Mouse (Mus musculus) liver (tissue): ENCODE measurements around the gene Tbrg1.

ENCODE experiments used
- DNase-seq: peaks from one replicate; pipeline ENCODE4 v3.0.0-alpha.2; 2020; ENCODE audit warnings: mixed read lengths

Gene Tbrg1

DNA sequence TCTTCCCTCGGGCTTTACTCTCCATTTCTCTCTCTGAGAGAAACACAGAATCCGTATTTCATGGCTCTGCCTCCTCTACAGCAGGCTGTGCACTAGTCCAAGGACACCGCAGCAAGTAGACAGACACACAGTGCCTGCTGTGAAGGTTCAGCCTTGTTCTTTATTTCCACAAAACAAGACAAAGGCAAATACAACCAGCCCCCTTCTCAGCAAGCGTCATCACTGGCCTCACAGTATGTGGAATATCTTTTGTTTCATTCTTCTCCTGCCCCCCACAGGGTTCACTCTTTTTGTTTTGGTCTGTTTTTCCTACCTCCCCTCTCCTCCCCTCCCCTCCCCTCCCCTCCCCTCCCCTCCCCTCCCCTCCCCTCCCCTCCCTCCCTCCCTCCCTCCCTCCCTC lies 28.5 kb downstream of the Tbrg1 start:
- no peak for DNase-seq

DNA sequence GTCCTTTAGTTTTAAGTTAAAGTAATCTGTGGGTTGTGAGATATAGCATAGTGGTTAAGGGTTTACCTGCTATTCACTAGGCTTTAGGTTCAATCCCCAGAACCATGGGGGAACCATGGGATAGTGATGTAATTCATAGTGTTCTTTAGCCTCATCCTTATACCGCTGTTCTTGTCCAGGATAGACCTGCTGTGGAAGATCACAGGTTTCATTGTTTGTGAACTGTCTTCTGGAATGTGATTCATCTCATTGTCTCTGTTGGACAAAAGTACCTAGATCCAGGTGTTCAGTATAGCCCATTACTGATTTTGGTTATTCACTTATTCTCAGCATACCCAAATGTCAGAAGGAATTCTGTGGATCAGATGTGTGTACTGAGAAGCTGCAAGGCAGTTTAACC lies 29.8 kb downstream of the Tbrg1 start:
- no peak for DNase-seq

DNA sequence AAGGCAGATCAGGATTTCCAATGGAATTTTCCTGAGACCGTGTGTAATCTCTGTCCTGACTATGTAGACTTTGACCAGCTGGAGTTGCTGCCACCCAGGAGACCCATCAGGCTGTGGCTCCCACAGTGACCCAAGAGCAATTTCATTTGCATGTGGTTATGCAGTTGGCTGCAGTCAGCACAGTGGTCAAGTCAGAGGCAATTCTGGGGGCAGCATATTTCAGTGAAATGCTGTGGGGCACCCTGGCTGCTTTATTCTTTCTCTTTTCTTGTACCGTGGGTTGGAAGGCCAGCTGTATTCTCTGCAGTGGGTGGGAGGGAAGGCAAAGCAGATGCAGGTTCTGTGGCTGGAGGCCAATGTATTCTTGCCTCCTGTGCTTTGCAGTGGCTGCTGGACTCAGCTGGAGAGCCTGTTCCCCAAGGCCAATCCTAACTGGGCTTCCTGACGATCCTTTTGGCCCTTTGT lies 31.0 kb downstream of the Tbrg1 start:
- DNase-seq, result no peak

DNA sequence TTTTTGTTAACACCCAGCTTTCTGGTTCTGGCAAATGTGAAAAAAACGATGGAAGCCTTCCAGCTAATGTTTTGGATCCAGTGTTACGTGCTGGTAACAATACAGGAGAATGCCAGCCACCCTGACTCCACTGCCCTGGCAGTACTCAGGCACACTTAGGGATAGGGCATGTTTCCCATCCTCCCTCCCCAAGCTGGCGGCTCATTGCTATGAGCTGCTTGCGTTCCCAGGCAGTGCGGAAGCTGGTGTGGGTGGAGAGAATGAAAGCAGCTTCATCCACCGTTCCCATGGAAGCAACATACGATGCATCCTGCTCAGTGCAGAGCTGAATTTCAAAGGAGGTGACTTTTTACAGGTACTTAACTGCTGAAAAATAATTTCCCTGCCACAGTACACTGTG lies 31.5 kb downstream of the Tbrg1 start:
- DNase-seq, result no peak

DNA sequence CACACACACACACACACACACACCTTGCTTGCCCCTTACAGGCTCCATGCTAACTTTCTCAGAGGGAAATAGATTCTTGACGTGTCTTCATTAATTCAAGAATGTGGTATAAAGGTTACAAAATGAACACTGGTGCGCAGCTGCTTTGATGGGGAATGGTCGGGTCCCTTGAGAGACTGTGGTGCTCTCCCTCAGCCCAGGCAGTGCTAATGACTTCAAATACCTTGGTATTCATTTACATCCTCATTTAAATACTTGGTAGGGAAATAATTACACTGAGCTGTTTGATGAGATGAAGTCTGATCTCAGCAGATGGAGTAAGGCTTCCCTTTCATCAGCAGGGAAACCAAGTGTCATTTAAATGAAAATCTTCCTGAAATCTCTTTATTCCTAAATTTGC lies 32.0 kb downstream of the Tbrg1 start:
- no peak for DNase-seq

DNA sequence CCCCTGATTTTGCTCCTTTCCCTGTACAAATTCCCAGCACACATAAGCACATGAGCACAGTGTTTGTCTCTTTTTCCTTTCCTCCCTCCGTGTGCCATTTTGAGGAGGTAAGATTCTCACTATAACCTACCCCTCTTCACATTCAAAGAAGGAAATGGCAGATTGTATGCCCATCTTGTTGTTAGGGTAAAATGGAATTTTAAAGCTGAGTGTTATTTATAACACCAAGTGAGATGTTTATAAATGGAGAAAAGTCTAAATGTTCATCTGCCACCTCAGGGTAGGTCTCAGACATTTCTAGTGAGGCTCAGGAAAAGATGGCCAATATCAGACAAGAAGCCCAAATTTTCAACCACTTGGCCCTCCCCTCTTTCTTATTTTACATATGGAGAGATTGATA lies 32.6 kb downstream of the Tbrg1 start:
- no peak for DNase-seq

DNA sequence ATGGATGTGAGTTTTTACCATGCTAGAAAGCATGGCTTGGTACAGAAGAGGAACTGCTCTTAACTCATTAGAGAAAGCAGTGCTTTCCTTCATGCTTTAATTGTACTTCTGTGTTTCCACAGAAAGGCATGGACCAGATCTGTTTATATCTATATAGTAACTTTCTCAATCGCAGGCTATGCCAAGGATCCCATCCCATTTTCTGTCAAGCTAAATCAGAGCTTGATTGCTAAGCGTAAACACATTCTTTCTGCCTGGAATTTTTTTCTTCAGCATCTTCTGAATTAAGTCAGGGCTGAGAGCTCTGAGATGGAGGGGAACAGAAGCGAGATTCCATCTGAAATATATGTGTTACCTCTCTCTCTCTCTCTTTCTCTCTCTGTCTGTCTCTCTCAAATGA lies 33.1 kb downstream of the Tbrg1 start:
- no peak for DNase-seq

DNA sequence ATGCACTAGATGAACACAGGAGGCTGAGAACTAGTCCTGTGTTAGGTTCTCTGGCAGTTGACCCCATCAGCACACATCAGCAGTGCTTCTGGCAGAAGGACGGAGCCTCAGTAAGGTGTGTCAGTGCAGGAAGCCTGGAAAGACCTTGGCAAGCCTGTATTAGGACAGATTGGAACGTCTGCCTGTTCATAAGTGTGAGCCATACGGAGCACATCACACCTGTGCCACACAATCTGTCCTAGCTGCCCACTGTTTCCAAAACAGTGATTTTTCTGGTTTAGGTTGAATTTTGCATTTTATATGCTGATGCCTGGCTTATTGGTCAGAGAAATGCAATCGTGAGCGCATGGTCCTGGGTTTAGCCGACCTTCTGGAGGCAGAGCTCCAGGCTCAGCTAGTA lies 35.8 kb downstream of the Tbrg1 start:
- no peak for DNase-seq

DNA sequence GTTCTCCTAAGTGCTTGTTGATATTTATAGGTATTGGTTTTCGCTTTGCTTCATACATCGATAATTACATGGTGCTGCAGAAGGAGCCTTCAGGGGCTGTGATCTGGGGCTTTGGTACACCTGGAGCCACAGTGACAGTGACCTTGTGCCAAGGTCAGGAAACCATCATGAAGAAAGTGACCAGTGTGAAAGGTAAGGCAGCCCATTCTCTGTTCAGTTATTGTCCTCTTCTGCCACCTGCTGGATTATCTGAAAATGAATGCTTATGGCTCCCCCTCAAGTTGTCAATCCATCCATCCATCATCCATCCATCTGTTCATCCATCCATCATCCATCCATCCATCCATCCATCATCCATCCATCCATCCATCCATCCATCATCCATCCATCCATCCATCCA lies 40.3 kb downstream of the Tbrg1 start:
- no peak for DNase-seq

DNA sequence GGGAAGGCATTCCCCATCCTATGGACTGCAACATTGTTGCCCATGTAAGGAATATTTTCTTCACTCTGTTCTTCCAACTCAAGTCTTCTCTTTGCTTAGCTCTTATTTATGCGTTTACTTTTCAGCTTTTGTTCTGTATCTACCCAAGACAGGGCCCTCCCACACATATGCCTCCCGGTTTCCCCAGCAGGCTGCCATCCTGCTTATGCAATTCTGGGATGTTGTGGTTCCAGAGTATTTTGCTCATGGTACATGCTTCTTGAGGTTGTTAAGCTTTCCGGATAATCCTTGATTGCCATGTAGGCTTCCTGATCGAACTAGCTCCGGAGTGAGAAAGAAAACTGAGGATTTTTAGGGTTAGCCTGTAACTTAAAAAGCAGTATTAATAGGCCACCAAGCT lies 41.9 kb downstream of the Tbrg1 start:
- DNase-seq, result no peak

DNA sequence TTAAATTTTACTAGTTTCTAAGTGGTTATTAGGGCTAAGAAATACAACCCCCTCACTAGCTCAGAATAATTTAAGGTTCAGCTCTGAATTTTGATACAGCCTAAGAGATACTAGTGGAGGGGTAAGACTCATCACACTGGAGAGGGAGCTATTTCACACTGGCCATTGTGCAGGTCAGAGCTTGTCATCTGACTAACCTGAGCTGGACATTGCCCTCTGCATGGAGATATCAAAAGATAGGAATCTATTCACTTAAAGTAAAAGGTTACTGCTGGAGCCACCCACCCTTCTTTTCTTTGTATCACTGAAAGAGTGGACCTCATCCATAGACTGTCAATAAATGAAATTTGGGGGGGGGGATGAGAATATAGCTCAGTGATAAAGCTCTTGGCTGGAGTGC lies 42.8 kb downstream of the Tbrg1 start:
- no peak for DNase-seq

DNA sequence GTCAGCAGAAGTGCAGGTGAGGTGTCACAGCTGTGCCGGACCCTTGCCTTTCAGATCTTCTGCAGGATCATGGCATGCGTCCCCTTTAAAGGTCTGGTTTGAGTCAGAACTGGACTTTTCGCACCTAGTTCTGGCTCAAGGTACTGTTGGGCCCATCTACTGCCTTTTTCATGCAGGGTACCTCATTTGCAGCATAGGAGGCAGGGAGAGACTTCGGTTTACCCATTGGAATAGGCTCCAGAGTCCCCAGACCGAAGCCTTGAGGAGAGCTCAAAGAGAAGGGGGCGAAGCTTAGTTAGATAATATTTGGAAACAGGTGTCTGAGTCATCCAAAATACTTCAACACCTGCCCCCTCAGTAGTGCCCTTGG lies 43.2 kb downstream of the Tbrg1 start:
- no peak for DNase-seq

DNA sequence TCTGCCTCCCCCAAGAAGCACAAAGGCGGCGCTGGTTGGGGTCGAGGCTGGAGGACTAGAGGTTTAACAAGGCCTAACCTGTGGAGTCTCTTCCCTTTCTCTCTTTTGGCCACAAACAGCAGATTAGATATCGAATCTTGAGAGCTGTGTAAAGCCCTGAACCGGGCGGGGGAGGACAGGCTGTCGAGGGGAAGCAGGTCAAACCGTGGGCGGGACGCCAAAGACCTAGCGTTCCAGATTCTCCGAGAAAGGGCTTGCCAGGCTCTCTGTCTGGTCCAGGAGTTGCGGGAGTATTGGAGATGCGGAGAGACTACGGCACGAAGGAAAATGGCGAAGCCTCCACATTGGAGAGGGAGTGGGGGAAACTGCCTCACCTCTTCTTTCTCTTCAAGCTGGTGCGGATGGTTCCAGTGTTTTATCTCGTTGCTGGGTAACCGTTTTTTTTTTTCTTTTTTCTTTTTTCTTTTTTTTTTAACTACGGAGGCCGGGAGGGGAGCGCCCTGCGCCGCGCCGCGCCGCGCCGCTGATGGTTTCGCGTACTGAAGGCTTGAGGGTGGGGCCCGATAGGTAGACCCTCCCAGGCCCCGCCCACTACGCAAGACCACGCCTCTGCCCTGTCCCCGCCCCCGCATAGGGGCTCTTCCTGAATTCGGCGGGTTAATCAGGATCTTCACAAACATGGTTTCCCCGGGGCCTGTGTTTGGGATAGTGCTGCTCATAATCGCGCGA lies 43.8 kb downstream of the Tbrg1 start, which contains the start of gene Spa17:
Gene Spa17 (minus strand): TSS at position 541 of the 729 bp plus-strand sequence.
- DNase-seq, result peak; percentile 95

DNA sequence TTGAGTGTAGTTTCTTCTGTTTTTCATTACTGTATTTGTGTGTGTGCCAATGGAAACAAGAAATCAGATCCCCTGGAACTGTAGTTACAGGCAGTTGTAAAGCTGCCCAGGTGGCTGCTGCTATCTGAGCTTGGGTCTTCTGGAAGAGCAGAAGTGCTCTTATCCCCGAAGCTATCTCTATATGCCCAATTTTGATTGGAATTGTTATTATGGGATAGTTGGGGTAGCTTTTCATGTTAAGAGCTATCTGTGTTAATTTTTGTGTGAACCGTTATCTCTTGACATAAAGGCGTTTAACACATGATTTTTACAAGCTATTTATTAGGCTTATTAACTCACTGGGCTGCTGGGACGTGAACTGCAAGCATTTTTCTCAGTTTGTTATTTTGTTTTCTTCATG lies 47.6 kb downstream of the Tbrg1 start:
- DNase-seq, result no peak

DNA sequence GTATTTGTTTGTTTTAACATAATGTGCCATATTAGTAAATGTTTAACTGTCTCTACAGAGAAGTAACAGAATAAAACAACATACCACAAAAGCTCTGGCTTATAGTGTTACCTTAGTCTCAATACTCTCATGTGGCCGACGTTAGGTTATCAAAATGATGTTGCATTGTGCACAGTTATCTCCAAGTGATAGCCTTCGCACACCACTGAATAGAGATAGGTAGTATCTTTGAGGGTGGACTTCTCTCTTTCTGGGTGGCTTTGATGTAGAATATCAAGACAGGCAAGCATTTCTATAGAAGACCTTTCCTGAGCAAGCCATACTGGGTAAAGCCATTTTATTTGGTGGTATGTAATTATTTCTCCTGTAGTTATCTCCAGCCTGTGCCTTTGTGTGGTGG lies 52.0 kb downstream of the Tbrg1 start:
- no peak for DNase-seq

DNA sequence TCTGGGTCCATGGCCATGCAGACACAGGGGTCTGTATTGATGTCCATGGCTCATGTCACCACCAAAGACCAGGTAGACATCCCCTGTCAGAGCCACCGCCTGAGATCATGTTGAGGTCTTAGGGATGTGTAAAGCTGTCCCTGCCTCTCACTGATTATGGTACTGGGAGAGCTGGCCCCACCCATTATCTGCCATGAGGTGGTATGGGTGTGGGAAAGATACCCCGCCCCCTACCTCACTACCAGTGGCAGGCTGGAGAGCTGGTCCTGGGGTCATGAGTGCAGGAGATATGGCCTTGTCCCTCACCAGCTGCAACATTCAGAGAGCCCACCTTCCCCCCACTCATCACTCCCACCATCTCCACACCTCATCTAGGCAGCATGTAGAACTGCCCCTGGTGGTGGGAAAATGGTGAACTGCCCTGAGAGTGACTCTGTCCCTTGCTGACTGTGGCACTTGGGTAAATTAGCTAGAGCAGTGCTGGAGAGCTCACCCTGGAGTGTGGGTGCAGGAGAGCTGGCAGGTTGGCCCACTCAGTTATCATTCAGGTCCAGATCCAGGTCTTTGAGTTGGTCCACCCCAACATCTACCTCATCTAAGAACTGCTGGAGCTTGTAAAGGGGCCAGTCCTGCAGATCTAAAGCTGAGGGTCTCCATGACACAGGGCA lies 56.4 kb downstream of the Tbrg1 start:
- DNase-seq, result peak; percentile 80
